Mouse (Mus musculus): ENCODE measurements around the gene Zdhhc14.

DNA sequence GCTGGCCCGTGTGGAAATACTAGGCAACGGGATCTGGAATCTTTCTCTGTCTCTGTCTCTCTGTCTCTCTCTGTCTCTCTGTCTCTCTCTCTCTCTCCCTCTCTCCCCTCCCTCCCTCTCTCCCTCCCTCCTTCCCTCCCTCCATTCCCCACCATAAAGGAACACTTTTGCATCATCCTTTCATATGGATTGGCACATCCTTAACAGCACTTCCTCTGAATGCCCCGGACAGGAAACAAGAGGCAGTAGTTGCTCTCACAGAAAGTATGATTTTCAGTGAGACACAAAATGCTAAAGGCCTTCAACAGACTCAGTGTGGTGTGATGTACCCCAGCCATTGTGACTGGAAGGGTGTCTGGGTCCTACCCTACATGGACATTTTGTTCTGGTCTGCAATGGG lies 89.9 kb downstream of the Zdhhc14 start:
- TF ChIP-seq CTCF (IDR thresholded peaks at IDR 0.05; ENCODE audit: low read depth, low read length) (no peak), GATA1 (IDR thresholded peaks at IDR 0.05; ENCODE audit: borderline replicate concordance, low read length) (no peak), POLR2AphosphoS5 (IDR thresholded peaks at IDR 0.05; ENCODE audit: insufficient replicate concordance, low read depth, low read length) (no peak), GATA2 (IDR thresholded peaks at IDR 0.05; ENCODE audit: borderline replicate concordance, low read depth, low read length) (no peak)

Measured in G1E (cell line).